Mouse (Mus musculus) kidney, embryonic 15.5 days (tissue): ENCODE data around the gene Olfml2b. TPM values are rescaled to one million over a fixed set of nuclear protein-coding genes. Genes with fewer than 3 reads are reported as not detected.

ENCODE experiments used
- ATAC-seq: fragments of 200-750 bp; cut with Nextera tagmentation; replicated peaks from 2 replicates; pipeline ENCODE4 v1.8.0; 2017; ENCODE audit warnings: moderate TSS enrichment; ENCODE audit not compliant: low FRiP score
- H3K27ac ChIP-seq: fragments of 300-500 bp; sonication (generic); 2 replicates; pipeline ENCODE4 v1.5.1; 2015; ENCODE audit warnings: mild to moderate bottlenecking, inconsistent platforms
- H3K27me3 ChIP-seq: fragments of 300-500 bp; sonication (generic); 2 replicates; pipeline ENCODE4 v1.6.1; 2015; ENCODE audit warnings: inconsistent platforms
- H3K36me3 ChIP-seq: fragments of 300-500 bp; sonication (generic); 2 replicates; pipeline ENCODE4 v1.6.1; 2015; ENCODE audit warnings: inconsistent platforms
- H3K4me1 ChIP-seq: fragments of 300-500 bp; sonication (generic); 2 replicates; pipeline ENCODE4 v1.6.1; 2015; ENCODE audit warnings: inconsistent platforms
- H3K4me2 ChIP-seq: fragments of 300-500 bp; sonication (generic); 2 replicates; pipeline ENCODE4 v1.6.1; 2015; ENCODE audit warnings: moderate library complexity, mild to moderate bottlenecking, inconsistent platforms
- H3K4me3 ChIP-seq: fragments of 300-500 bp; sonication (generic); replicated peaks from 2 replicates; pipeline ENCODE4 v1.5.1; 2015; ENCODE audit warnings: mild to moderate bottlenecking, inconsistent platforms
- H3K9ac ChIP-seq: fragments of 300-500 bp; sonication (generic); 2 replicates; pipeline ENCODE4 v1.6.1; 2015; ENCODE audit warnings: mild to moderate bottlenecking, inconsistent platforms
- H3K9me3 ChIP-seq: fragments of 300-500 bp; sonication (generic); replicated peaks from 2 replicates; pipeline ENCODE4 v1.6.1; 2016; ENCODE audit warnings: inconsistent platforms
- WGBS: fragments of 180-500 bp; shearing (Covaris S2); methylation state at CpG from one replicate; pipeline ENCODE4 v1.1.7; 2015; ENCODE audit warnings: mixed read lengths; 5-methylcytosine and 5-hydroxymethylcytosine counted together
- polyA plus RNA-seq: library from polyadenylated mRNA; unstranded; fragments of >200 nt; fragmentation: Nextera tagmentation; extraction: Ambion mirVana; gene quantifications from 2 replicates; pipeline ENCODE4 v1.2.1, GENCODE M21; 2015

The Olfml2b gene
- polyA plus RNA-seq, 1 experiment from 2014 or later = 12.0 TPM

DNA sequence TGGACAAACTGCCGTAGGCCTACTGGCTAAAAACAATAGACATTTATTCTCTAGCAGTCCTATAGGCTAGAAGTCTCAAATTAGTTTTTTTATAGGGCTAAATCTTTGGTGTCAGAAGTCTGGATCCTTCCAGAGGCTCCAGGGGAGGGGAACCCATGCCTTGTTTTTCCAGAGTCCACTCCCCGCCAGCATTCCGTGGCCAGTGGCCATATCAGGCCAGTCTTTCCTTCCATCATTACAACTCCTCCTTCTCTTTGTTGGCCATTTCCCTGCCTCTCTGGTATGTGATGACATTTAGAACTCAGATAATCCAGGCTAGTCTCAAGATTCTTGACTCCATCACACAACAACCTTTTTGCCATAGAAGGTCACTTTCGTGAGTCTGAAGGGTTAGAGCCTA lies 33.3 kb downstream of the Olfml2b start:
- no peak overlapping the region for H3K9ac ChIP-seq
- H3K27ac ChIP-seq = no peak overlapping the region
- WGBS = 89% methylated on average over 4 of the region's 4 CpGs
- no peaks in the 10 kb centered on the region for H3K4me1 ChIP-seq
- H3K4me3 ChIP-seq = no peak overlapping the region
- H3K36me3 ChIP-seq = no peaks in the 10 kb centered on the region
- no peak for ATAC-seq
- H3K27me3 ChIP-seq = no peaks in the 10 kb centered on the region
- H3K9me3 ChIP-seq = no peaks in the 10 kb centered on the region
- H3K4me2 ChIP-seq = no peak overlapping the region

DNA sequence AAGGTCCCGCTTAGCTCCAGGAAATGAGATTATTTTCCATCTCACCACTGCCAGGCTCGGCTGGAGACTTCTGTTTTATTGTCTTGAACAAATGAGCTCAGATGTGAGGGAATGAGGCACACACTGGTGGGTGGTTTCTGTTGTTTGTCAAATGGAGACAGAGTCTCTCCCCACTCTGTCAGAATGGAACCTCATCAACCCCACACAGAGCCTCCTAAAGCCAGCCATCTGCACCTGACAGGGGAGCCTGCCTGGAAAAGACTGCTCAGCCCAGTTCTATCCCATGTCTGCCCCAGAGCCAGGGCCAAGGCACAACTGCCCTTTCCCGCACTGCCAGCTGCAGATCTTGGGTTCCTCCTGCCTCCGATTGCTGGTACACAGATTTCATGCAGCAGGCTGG lies 34.5 kb downstream of the Olfml2b start:
- no peaks in the 10 kb centered on the region for H3K4me1 ChIP-seq
- 64% methylated on average over 4 of the region's 4 CpGs for WGBS
- ATAC-seq = no peak
- H3K9me3 ChIP-seq = no peaks in the 10 kb centered on the region
- no peak overlapping the region for H3K4me3 ChIP-seq
- no peaks in the 10 kb centered on the region for H3K27me3 ChIP-seq
- no peaks in the 10 kb centered on the region for H3K36me3 ChIP-seq
- H3K27ac ChIP-seq = no peak overlapping the region
- no peak overlapping the region for H3K9ac ChIP-seq
- no peak overlapping the region for H3K4me2 ChIP-seq

GRCm38 (mm10) chr1:170679624-170680023 lies 35.3 kb downstream of the Olfml2b start:
- no peak overlapping the region for H3K27ac ChIP-seq
- H3K9me3 ChIP-seq = no peaks in the 10 kb centered on the region
- H3K4me1 ChIP-seq = no peaks in the 10 kb centered on the region
- no peak overlapping the region for H3K9ac ChIP-seq
- no peak for ATAC-seq
- H3K36me3 ChIP-seq = no peaks in the 10 kb centered on the region
- no peaks in the 10 kb centered on the region for H3K27me3 ChIP-seq
- no peak overlapping the region for H3K4me2 ChIP-seq
- 71% methylated on average over 2 of the region's 2 CpGs for WGBS
- no peak overlapping the region for H3K4me3 ChIP-seq

GRCm38 (mm10) chr1:170683863-170684262 lies 39.5 kb downstream of the Olfml2b start:
- H3K36me3 ChIP-seq = no peaks in the 10 kb centered on the region
- no peak overlapping the region for H3K4me3 ChIP-seq
- no peaks in the 10 kb centered on the region for H3K9me3 ChIP-seq
- no peak overlapping the region for H3K27ac ChIP-seq
- ATAC-seq = no peak
- WGBS = 72% methylated on average over 6 of the region's 6 CpGs
- no peaks in the 10 kb centered on the region for H3K27me3 ChIP-seq
- no peak overlapping the region for H3K9ac ChIP-seq
- no peaks in the 10 kb centered on the region for H3K4me1 ChIP-seq
- H3K4me2 ChIP-seq = no peak overlapping the region

- Histone ChIP-seq H3K36me3 (no peaks in the 10 kb centered on the region), H3K9me3 (no peaks in the 10 kb centered on the region), H3K4me1 (peaks cover under 1% of the 10 kb centered on the region; the same call in 1 of the 2 replicates), H3K4me3 (no peak overlapping the region), H3K9ac (no peak overlapping the region), H3K27ac (no peak overlapping the region), H3K4me2 (no peak overlapping the region), H3K27me3 (no peaks in the 10 kb centered on the region)
- 95% methylated on average over 8 of the region's 8 CpGs for WGBS
- no peak for ATAC-seq
Measured at GRCm38 (mm10) chr1:170689773-170690172, 45.4 kb downstream of the Olfml2b start.

DNA sequence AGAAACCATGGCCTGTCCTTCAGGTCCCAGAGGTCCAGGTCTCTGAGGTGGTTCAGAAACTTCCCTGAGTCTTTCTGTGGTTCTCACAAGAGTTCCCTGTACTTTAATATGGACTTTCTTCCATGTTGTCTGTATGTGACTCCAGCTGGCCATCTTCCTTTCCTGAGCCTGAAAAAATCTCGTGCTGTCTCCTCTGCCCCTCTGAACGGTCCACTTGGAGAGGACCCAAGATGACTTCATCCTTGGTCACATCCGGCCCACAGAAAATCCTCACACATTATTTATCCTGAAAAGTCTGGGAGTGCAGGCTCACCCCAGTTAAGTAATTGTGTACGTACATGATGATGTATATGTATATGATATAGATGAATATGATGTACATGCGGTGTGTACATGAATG lies 47.0 kb downstream of the Olfml2b start:
- 83% methylated on average over 5 of the region's 5 CpGs for WGBS
- Histone ChIP-seq H3K27me3 (no peaks in the 10 kb centered on the region), H3K36me3 (no peaks in the 10 kb centered on the region), H3K4me3 (no peak overlapping the region), H3K9me3 (no peaks in the 10 kb centered on the region), H3K4me1 (peaks cover 7% of the 10 kb centered on the region), H3K27ac (no peak overlapping the region), H3K4me2 (no peak overlapping the region), H3K9ac (no peak overlapping the region)
- no peak for ATAC-seq

- H3K4me2 ChIP-seq = no peak overlapping the region
- no peak overlapping the region for H3K4me3 ChIP-seq
- no peak for ATAC-seq
- no peak overlapping the region for H3K9ac ChIP-seq
- no peaks in the 10 kb centered on the region for H3K36me3 ChIP-seq
- no peak overlapping the region for H3K27ac ChIP-seq
- H3K4me1 ChIP-seq = peaks cover 17% of the 10 kb centered on the region
- H3K9me3 ChIP-seq = no peaks in the 10 kb centered on the region
- 53% methylated on average over 5 of the region's 5 CpGs for WGBS
- no peaks in the 10 kb centered on the region for H3K27me3 ChIP-seq
Measured at GRCm38 (mm10) chr1:170694821-170695291, 50.5 kb downstream of the Olfml2b start.

DNA sequence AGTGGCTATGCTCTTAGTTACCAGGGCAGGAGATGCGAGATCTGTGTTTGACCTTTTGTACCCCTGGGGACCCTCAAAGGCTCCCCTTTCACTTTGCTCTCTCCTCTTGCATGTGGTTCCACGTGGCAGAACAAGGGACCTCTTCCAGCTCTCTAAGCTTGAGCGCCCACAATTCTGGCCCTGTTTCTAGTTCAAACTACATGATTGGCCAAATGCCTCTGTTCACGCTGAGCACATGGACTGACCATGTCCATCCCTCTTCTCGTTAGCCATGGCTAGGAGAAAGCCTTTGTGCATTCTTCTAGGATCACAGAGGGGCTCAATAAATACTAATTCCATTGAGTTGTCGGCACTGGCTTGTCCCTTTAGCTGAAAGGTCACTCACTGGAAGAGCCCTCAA lies 51.0 kb downstream of the Olfml2b start:
- no peak overlapping the region for H3K4me3 ChIP-seq
- no peak overlapping the region for H3K9ac ChIP-seq
- no peaks in the 10 kb centered on the region for H3K36me3 ChIP-seq
- peaks cover 17% of the 10 kb centered on the region for H3K4me1 ChIP-seq
- no peaks in the 10 kb centered on the region for H3K9me3 ChIP-seq
- no peaks in the 10 kb centered on the region for H3K27me3 ChIP-seq
- no peak overlapping the region for H3K27ac ChIP-seq
- 59% methylated on average over 6 of the region's 6 CpGs for WGBS
- no peak for ATAC-seq
- H3K4me2 ChIP-seq = no peak overlapping the region

GRCm38 (mm10) chr1:170696996-170697395 lies 52.7 kb downstream of the Olfml2b start:
- no peak overlapping the region for H3K9ac ChIP-seq
- WGBS = 96% methylated on average over 8 of the region's 8 CpGs
- no peak overlapping the region for H3K27ac ChIP-seq
- H3K36me3 ChIP-seq = no peaks in the 10 kb centered on the region
- no peaks in the 10 kb centered on the region for H3K27me3 ChIP-seq
- peaks cover 17% of the 10 kb centered on the region for H3K4me1 ChIP-seq
- no peak for ATAC-seq
- no peak overlapping the region for H3K4me2 ChIP-seq
- H3K4me3 ChIP-seq = no peak overlapping the region
- H3K9me3 ChIP-seq = no peaks in the 10 kb centered on the region

DNA sequence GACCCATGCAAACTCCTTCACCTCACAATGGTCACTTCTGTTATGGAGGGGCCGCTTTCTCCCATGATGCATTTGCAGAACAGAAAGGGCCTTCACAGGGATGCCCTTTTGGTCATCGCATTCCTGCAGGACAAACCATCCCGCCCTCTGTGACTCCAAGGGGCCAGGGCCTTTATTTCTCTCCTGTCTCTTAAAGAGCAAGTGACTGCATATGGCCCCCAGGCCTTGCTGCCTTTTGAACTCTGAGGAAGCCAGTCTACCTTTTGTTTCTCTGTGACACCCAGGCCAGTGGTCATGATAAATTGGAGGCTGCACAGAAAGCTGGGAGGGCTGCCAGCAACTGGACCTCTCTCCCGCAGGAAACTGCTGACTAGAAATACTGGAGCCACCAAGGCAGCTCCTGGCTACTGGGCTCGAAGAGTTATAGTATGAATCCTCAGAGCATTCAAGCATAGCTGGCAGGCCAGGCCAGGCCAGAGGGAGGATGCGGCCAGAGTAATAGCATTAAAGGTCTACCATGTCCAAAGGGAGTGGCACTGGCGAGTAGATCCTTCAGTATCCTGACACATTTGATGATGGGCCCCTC lies 53.5 kb downstream of the Olfml2b start:
- H3K4me1 ChIP-seq = peaks cover 17% of the 10 kb centered on the region
- H3K27ac ChIP-seq = no peak overlapping the region
- no peaks in the 10 kb centered on the region for H3K27me3 ChIP-seq
- WGBS = 47% methylated on average over 7 of the region's 7 CpGs
- ATAC-seq = peak; percentile 64
- no peak overlapping the region for H3K4me3 ChIP-seq
- no peaks in the 10 kb centered on the region for H3K9me3 ChIP-seq
- H3K36me3 ChIP-seq = no peaks in the 10 kb centered on the region
- H3K9ac ChIP-seq = no peak overlapping the region
- no peak overlapping the region for H3K4me2 ChIP-seq

- H3K27ac ChIP-seq = no peak overlapping the region
- no peaks in the 10 kb centered on the region for H3K27me3 ChIP-seq
- no peak overlapping the region for H3K9ac ChIP-seq
- H3K36me3 ChIP-seq = no peaks in the 10 kb centered on the region
- no peak for ATAC-seq
- WGBS = 84% methylated on average over 3 of the region's 3 CpGs
- no peak overlapping the region for H3K4me2 ChIP-seq
- no peaks in the 10 kb centered on the region for H3K9me3 ChIP-seq
- H3K4me3 ChIP-seq = no peak overlapping the region
- H3K4me1 ChIP-seq = peaks cover 17% of the 10 kb centered on the region
Measured at GRCm38 (mm10) chr1:170698771-170699170, 54.4 kb downstream of the Olfml2b start.

DNA sequence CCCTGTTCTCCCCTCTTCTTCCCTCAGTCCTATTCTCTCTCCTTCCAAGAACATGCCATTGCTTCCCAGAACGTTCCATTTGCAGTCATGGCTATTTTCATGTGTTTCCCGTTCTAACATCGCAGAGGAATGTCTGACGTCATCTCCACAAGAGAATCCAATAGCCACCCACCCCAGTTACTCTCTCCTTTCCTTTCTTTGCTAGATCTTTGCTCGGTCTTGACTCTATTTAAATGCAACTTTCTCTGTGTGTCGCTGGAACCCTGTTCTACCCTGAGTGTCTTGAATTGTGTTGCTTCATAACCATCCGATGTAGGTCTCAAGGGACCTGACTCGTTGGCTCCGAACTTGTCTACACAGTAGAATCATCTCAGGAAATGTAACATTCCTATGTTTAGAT lies 55.2 kb downstream of the Olfml2b start:
- Histone ChIP-seq H3K4me2 (no peak overlapping the region), H3K9me3 (no peaks in the 10 kb centered on the region), H3K27me3 (no peaks in the 10 kb centered on the region), H3K36me3 (no peaks in the 10 kb centered on the region), H3K27ac (no peak overlapping the region), H3K4me1 (peaks cover 17% of the 10 kb centered on the region), H3K4me3 (no peak overlapping the region), H3K9ac (no peak overlapping the region)
- no peak for ATAC-seq
- WGBS = 80% methylated on average over 9 of the region's 9 CpGs

DNA sequence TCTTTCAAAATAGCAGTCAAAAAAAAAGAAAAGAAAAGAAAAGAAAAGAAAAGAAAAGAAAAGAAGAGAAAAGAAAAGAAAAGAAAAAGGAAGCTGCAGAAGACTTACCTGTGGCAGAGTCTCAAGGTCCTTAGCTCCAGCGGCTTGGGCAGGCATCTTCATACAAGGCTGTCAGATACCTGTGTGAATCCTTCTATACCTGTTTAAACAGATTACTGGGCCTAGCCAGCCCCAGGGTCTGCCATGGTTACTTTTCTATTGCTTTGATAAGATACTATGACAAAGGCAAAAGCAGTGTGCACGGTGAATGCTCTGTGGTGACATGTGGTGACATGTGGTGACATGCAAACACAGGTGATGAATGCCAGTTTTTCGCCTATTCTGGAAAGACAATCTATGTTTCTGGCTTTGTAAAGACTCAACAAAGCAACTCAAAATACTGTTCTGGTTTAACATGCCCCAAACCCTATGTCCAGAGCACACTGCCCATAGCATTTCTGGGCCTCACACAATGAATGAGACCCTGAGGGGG lies 56.2 kb downstream of the Olfml2b start:
- H3K4me1 ChIP-seq = peaks cover 9% of the 10 kb centered on the region
- ATAC-seq = no peak
- H3K27me3 ChIP-seq = no peaks in the 10 kb centered on the region
- H3K9me3 ChIP-seq = no peaks in the 10 kb centered on the region
- no peak overlapping the region for H3K4me2 ChIP-seq
- H3K36me3 ChIP-seq = no peaks in the 10 kb centered on the region
- 94% methylated on average over 3 of the region's 3 CpGs for WGBS
- no peak overlapping the region for H3K4me3 ChIP-seq
- no peak overlapping the region for H3K9ac ChIP-seq
- no peak overlapping the region for H3K27ac ChIP-seq
